Mouse (Mus musculus): ENCODE measurements around the gene Phlpp1. TPM values are rescaled to one million over a fixed set of nuclear protein-coding genes. Genes with fewer than 3 reads are reported as not detected.

Gene Phlpp1
- polyA plus RNA-seq, 1 experiment from 2014 or later = 8.3 TPM

DNA sequence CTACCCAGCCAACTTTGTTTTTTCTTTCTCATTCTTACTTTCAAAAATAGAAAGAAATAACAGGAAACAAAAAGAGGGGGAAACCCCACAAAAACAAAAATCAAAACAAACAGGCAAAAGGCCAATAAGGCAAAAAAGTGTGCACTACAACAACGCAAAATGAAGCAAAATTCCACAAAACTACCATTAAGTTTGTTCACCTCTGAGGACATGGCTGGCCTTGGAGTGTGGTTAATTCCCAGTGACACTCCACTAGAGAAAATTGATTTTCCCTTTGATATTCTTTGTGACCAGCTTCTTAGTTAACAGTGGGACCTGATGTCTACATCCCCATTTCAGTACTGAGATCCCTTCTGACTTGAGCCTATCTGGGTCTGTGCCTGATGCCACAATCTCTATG lies 202.1 kb downstream of the Phlpp1 start:
- H3K36me3 ChIP-seq (ENCODE audit: control insufficient read depth, insufficient read depth, low read length) = peaks cover 13% of the 10 kb centered on the region
- no peaks in the 10 kb centered on the region for H3K27me3 ChIP-seq (replicated peaks; ENCODE audit: control insufficient read depth, insufficient read depth, low read length)
- no peaks in the 10 kb centered on the region for H3K4me1 ChIP-seq (ENCODE audit: control insufficient read depth, insufficient read depth, low read length)
- ATAC-seq (no peak), DNase-seq (ENCODE audit: low spot score) (no peak)
- H3K27ac ChIP-seq (ENCODE audit: low read depth, low read length) = no peak overlapping the region
- 98% methylated on average over 1 of the region's 1 CpGs for WGBS
- no peak overlapping the region for H3K9ac ChIP-seq (ENCODE audit: low read length)
- H3K9me3 ChIP-seq (replicated peaks; ENCODE audit: control insufficient read depth, low read length) = no peaks in the 10 kb centered on the region
- H3K4me3 ChIP-seq (ENCODE audit: low read depth, low read length) = no peak overlapping the region
- H3K4me2 ChIP-seq (ENCODE audit: low read length) = no peak overlapping the region

DNA sequence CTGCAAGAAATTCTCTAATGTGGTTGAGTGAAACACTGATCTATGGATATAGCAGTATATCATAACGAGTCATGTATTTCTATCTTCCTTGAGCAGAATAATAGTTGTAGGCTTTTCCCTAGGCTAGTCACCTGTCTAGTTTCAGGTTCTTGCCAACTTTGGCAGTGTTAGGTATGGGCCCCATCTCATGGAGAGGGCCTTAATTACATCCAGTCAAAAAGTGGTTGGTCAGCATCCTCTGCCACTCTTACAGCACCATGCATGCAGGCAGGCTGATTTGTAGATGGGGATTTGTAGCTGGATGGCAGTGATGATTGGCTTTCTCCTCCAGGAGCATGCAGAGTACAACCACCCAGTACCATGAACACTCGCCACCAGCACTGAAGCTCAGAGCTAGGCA lies 202.7 kb downstream of the Phlpp1 start:
- H3K4me2 ChIP-seq (ENCODE audit: low read length) = no peak overlapping the region
- H3K9ac ChIP-seq (ENCODE audit: low read length) = no peak overlapping the region
- H3K27ac ChIP-seq (ENCODE audit: low read depth, low read length) = no peak overlapping the region
- no peaks in the 10 kb centered on the region for H3K27me3 ChIP-seq (replicated peaks; ENCODE audit: control insufficient read depth, insufficient read depth, low read length)
- ATAC-seq (no peak), DNase-seq (ENCODE audit: low spot score) (no peak)
- WGBS = 94% methylated on average over 2 of the region's 2 CpGs
- H3K4me3 ChIP-seq (ENCODE audit: low read depth, low read length) = no peak overlapping the region
- peaks cover 9% of the 10 kb centered on the region for H3K36me3 ChIP-seq (ENCODE audit: control insufficient read depth, insufficient read depth, low read length)
- no peaks in the 10 kb centered on the region for H3K9me3 ChIP-seq (replicated peaks; ENCODE audit: control insufficient read depth, low read length)
- no peaks in the 10 kb centered on the region for H3K4me1 ChIP-seq (ENCODE audit: control insufficient read depth, insufficient read depth, low read length)

DNA sequence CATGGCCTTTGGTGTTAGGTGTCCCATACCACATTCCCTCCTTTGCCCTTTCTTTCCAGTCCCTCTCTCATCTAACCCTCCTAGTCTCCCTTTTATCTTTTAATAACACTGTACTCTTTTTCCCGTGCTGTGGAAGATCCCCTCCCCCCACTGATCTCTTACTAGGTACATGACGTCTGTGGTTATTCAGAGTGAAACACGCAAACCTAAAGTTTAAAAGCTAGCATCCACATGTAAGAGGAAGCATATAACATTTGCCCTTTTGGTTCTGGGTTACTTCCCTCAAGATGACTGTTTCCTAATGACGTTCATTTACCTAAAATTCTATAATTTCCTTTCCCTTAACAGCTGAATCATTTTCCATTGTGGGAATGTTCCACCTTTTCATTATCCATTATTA lies 203.4 kb downstream of the Phlpp1 start:
- Histone ChIP-seq H3K4me3 (ENCODE audit: low read depth, low read length) (no peak overlapping the region), H3K9ac (ENCODE audit: low read length) (no peak overlapping the region), H3K4me1 (ENCODE audit: control insufficient read depth, insufficient read depth, low read length) (no peaks in the 10 kb centered on the region), H3K4me2 (ENCODE audit: low read length) (no peak overlapping the region), H3K27ac (ENCODE audit: low read depth, low read length) (no peak overlapping the region), H3K9me3 (replicated peaks; ENCODE audit: control insufficient read depth, low read length) (no peaks in the 10 kb centered on the region), H3K27me3 (replicated peaks; ENCODE audit: control insufficient read depth, insufficient read depth, low read length) (no peaks in the 10 kb centered on the region), H3K36me3 (ENCODE audit: control insufficient read depth, insufficient read depth, low read length) (peaks cover 5% of the 10 kb centered on the region)
- WGBS = 85% methylated on average over 4 of the region's 4 CpGs
- no peak for ATAC-seq
- no peak for DNase-seq (ENCODE audit: low spot score)

- peaks cover 5% of the 10 kb centered on the region for H3K36me3 ChIP-seq (ENCODE audit: control insufficient read depth, insufficient read depth, low read length)
- no peak overlapping the region for H3K27ac ChIP-seq (ENCODE audit: low read depth, low read length)
- H3K4me1 ChIP-seq (ENCODE audit: control insufficient read depth, insufficient read depth, low read length) = no peaks in the 10 kb centered on the region
- no peak overlapping the region for H3K4me3 ChIP-seq (ENCODE audit: low read depth, low read length)
- H3K9ac ChIP-seq (ENCODE audit: low read length) = no peak overlapping the region
- no peak overlapping the region for H3K4me2 ChIP-seq (ENCODE audit: low read length)
- H3K9me3 ChIP-seq (replicated peaks; ENCODE audit: control insufficient read depth, low read length) = no peaks in the 10 kb centered on the region
- ATAC-seq (no peak), DNase-seq (ENCODE audit: low spot score) (no peak)
- WGBS = 81% methylated on average over 3 of the region's 3 CpGs
- no peaks in the 10 kb centered on the region for H3K27me3 ChIP-seq (replicated peaks; ENCODE audit: control insufficient read depth, insufficient read depth, low read length)
These were observed 204.5 kb downstream of the Phlpp1 start for GRCm38 (mm10) chr1:106376003-106376402.

DNA sequence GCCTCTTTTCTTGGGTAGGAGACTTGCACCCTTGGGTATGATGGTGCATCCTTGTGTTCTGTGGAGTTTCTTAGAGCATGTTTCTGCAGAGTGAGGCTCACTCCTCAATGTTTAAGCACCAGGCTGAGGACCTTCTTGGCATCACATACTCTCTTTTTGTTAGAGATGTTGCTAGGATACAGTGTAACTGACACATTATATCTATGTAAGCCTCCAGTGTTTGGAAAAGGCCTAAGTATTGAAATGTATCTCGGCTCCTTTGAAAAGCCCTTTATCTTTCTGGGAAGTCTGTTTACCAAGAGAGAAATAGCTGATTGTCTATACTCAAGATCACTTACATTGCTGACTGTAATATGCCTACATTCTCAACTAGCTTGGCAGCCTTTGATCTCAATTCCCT lies 208.9 kb downstream of the Phlpp1 start:
- H3K4me3 ChIP-seq (ENCODE audit: low read depth, low read length) = no peak overlapping the region
- no peak overlapping the region for H3K9ac ChIP-seq (ENCODE audit: low read length)
- WGBS = 13% methylated on average over 1 of the region's 1 CpGs
- H3K4me2 ChIP-seq (ENCODE audit: low read length) = no peak overlapping the region
- peak; percentile 73 for ATAC-seq
- peak; percentile 61 for DNase-seq (ENCODE audit: low spot score)
- peaks cover 2% of the 10 kb centered on the region; the same call in 1 of the 2 replicates for H3K4me1 ChIP-seq (ENCODE audit: control insufficient read depth, insufficient read depth, low read length)
- no peaks in the 10 kb centered on the region for H3K27me3 ChIP-seq (replicated peaks; ENCODE audit: control insufficient read depth, insufficient read depth, low read length)
- H3K9me3 ChIP-seq (replicated peaks; ENCODE audit: control insufficient read depth, low read length) = no peaks in the 10 kb centered on the region
- H3K27ac ChIP-seq (ENCODE audit: low read depth, low read length) = no peak overlapping the region
- peaks cover 9% of the 10 kb centered on the region for H3K36me3 ChIP-seq (ENCODE audit: control insufficient read depth, insufficient read depth, low read length)

GRCm38 (mm10) chr1:106386542-106386941 lies 215.0 kb downstream of the Phlpp1 start:
- DNase-seq (ENCODE audit: low spot score) (no peak), ATAC-seq (no peak)
- Histone ChIP-seq H3K27ac (ENCODE audit: low read depth, low read length) (no peak overlapping the region), H3K4me3 (ENCODE audit: low read depth, low read length) (no peak overlapping the region), H3K9ac (ENCODE audit: low read length) (no peak overlapping the region), H3K36me3 (ENCODE audit: control insufficient read depth, insufficient read depth, low read length) (peaks cover 20% of the 10 kb centered on the region), H3K4me2 (ENCODE audit: low read length) (no peak overlapping the region), H3K9me3 (replicated peaks; ENCODE audit: control insufficient read depth, low read length) (no peaks in the 10 kb centered on the region), H3K27me3 (replicated peaks; ENCODE audit: control insufficient read depth, insufficient read depth, low read length) (no peaks in the 10 kb centered on the region), H3K4me1 (ENCODE audit: control insufficient read depth, insufficient read depth, low read length) (peaks cover 2% of the 10 kb centered on the region; the same call in 1 of the 2 replicates)
- WGBS = 88% methylated on average over 5 of the region's 5 CpGs

DNA sequence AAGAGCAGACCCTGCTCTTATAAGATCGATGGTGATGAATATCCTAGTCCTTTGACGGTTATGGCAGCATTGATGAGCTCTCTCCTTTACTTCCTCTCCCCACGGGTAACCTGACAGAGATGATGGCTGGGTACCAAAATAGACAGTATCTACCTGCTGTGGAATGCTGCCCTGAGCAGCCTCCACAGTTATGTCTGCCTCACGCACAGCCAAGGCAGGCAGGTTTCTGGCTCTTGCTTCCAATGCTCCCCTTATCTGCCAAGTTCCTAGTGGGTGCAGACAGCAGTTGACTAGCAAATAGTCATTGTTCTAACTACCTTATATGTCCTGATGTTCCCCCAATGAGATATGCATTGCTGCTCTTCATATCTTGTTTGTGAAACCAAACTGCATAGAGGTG lies 215.7 kb downstream of the Phlpp1 start:
- Histone ChIP-seq H3K4me2 (ENCODE audit: low read length) (no peak overlapping the region), H3K4me3 (ENCODE audit: low read depth, low read length) (no peak overlapping the region), H3K36me3 (ENCODE audit: control insufficient read depth, insufficient read depth, low read length) (peaks cover 23% of the 10 kb centered on the region), H3K27me3 (replicated peaks; ENCODE audit: control insufficient read depth, insufficient read depth, low read length) (no peaks in the 10 kb centered on the region), H3K27ac (ENCODE audit: low read depth, low read length) (no peak overlapping the region), H3K9me3 (replicated peaks; ENCODE audit: control insufficient read depth, low read length) (no peaks in the 10 kb centered on the region), H3K9ac (ENCODE audit: low read length) (no peak overlapping the region), H3K4me1 (ENCODE audit: control insufficient read depth, insufficient read depth, low read length) (peaks cover 2% of the 10 kb centered on the region; the same call in 1 of the 2 replicates)
- WGBS = 92% methylated on average over 4 of the region's 4 CpGs
- DNase-seq (ENCODE audit: low spot score) (no peak), ATAC-seq (no peak)

- H3K36me3 ChIP-seq (ENCODE audit: control insufficient read depth, insufficient read depth, low read length) = peaks cover 42% of the 10 kb centered on the region
These were observed 218.1 kb downstream of the Phlpp1 start for GRCm38 (mm10) chr1:106389673-106390072.

DNA sequence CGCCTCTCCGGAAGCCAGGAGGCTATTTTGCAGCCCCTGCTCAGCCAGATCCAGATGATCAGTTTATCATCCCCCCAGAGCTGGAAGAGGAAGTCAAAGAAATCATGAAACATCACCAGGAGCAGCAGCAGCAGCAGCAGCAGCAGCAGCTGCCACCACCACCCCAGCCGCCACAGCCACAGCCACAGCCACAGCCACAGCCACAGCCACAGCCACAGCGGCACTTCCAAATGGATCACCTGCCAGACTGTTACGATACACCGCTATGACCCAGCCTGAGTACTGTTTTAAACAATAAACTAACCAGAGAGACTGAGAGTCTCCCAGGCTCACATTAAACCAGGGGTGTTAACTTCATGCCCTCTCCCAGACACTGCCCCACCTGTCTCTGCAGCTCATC lies 221.5 kb downstream of the Phlpp1 start:
- Histone ChIP-seq H3K4me3 (ENCODE audit: low read depth, low read length) (no peak overlapping the region), H3K9ac (ENCODE audit: low read length) (no peak overlapping the region), H3K4me2 (ENCODE audit: low read length) (no peak overlapping the region), H3K4me1 (ENCODE audit: control insufficient read depth, insufficient read depth, low read length) (no peaks in the 10 kb centered on the region), H3K36me3 (ENCODE audit: control insufficient read depth, insufficient read depth, low read length) (peaks cover 44% of the 10 kb centered on the region), H3K27ac (ENCODE audit: low read depth, low read length) (no peak overlapping the region), H3K9me3 (replicated peaks; ENCODE audit: control insufficient read depth, low read length) (no peaks in the 10 kb centered on the region), H3K27me3 (replicated peaks; ENCODE audit: control insufficient read depth, insufficient read depth, low read length) (no peaks in the 10 kb centered on the region)
- no peak for DNase-seq (ENCODE audit: low spot score)
- ATAC-seq = no peak
- WGBS = 94% methylated on average over 6 of the region's 6 CpGs

More at GRCm38 (mm10) chr1:106389673-106390072, 218.1 kb downstream of the Phlpp1 start:
- Histone ChIP-seq H3K4me2 (ENCODE audit: low read length) (no peak overlapping the region), H3K9ac (ENCODE audit: low read length) (no peak overlapping the region), H3K4me1 (ENCODE audit: control insufficient read depth, insufficient read depth, low read length) (peaks cover under 1% of the 10 kb centered on the region; the same call in 1 of the 2 replicates), H3K4me3 (ENCODE audit: low read depth, low read length) (no peak overlapping the region), H3K27me3 (replicated peaks; ENCODE audit: control insufficient read depth, insufficient read depth, low read length) (no peaks in the 10 kb centered on the region), H3K27ac (ENCODE audit: low read depth, low read length) (no peak overlapping the region), H3K9me3 (replicated peaks; ENCODE audit: control insufficient read depth, low read length) (no peaks in the 10 kb centered on the region)
- ATAC-seq (peak; percentile 66), DNase-seq (ENCODE audit: low spot score) (peak; percentile 84)
- whole genome bisulfite sequencing = 24% methylated on average over 5 of the region's 5 CpGs
